Mouse (Mus musculus): Measurements from ENCODE around the gene Kctd6. TPM values are rescaled to one million over a fixed set of nuclear protein-coding genes. Genes with fewer than 3 reads are reported as not detected.

Kctd6 gene
- total RNA-seq, 2 experiments from 2014 or later = 7.7 to 11.5 TPM

DNA sequence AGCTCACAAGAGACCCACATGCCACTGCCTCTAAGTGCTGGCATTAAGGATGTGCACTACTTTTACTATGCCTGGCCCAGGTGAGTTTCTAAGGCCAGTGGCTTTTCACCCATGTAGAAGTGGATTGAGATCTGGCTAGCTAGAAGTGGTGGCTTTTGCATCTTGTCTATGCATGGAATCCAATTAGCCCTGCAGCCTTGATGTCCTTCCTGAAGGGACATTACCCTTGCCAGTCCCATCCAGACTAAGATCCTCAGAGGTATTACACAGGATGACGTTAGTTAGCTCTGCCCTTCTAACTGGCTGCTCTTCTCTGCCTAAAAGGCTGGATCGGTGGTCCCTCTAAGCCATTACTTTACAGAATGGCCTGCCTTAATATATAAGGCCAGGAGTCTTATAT lies 944 bp upstream of the Kctd6 start:
- DNase-seq (ENCODE audit: low spot score in 2 of 2) = no peak

GRCm38 (mm10) chr14:8214299-8215207 lies 613 bp downstream of the Kctd6 start:
- peak; percentile 74 to 76 for DNase-seq (ENCODE audit: low spot score in 2 of 2)

- no peak for DNase-seq (ENCODE audit: low spot score in 2 of 2)
Observed at GRCm38 (mm10) chr14:8215208-8215778, 1.4 kb downstream of the Kctd6 start.

DNA sequence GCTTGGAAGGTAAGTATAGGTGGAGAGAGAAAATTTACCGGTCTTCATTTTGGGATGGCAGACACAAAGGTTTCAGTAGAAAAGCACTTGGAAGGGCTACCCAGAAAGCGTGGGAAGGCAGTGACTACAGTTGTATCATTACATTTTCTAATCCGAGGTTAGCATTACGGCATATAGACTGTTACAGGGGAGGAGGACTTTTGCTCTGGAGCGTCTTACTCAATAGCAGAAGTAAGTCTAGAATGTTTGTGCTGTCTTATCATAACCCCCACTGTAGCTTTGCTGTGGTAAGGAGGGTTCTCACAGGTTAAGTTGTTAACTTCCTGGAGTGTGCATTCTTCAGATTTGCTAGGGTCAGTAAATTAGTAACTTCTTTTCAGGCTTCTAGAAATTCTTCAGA lies 2.2 kb downstream of the Kctd6 start:
- DNase-seq (ENCODE audit: low spot score in 2 of 2) = no peak

DNA sequence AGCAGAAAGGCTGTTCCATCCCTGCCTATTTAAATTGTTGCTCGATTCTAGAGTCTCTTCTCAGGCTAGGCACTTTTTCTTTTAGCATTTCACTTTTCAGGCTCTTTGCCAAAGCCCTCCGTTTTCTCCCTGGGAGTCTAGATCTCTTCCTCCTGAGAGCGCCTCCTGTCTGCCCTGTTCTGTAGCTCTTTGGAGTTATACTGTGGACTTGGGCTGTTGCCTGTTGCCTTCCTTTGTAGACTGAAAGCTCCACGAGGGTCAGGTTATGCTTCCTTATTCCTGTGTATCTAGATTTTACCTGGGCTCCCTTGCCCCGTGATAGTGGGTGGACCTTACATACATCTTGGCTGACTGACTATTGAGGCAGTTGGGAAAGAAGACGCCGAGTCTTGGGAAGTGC lies 4.3 kb downstream of the Kctd6 start:
- DNase-seq (ENCODE audit: low spot score in 2 of 2) = no peak

- no peak for DNase-seq (ENCODE audit: low spot score in 2 of 2)
Observed at GRCm38 (mm10) chr14:8218730-8219380, 4.9 kb downstream of the Kctd6 start.

DNA sequence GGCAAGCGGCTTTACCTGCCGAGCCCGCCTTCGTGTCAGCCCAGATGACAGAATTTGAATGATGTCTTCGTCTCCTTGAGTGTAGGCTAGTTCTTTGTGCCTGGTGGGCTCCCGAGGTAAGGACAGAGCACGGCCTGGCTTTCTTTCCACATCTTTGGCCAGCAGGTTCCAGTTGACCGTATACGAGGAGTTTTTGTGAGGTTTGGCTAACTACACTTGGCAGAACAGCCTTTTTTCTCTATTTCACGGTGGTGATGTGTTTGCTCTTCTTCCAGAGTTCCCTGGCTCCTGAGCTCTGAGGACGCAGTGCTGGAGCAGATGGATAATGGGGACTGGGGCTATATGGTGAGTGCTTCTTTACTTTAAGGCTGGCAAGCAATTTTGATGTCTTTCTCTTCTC lies 5.9 kb downstream of the Kctd6 start:
- DNase-seq (ENCODE audit: low spot score in 2 of 2) = no peak

GRCm38 (mm10) chr14:8220306-8220705 lies 6.4 kb downstream of the Kctd6 start:
- no peak for DNase-seq (ENCODE audit: low spot score in 2 of 2)

DNA sequence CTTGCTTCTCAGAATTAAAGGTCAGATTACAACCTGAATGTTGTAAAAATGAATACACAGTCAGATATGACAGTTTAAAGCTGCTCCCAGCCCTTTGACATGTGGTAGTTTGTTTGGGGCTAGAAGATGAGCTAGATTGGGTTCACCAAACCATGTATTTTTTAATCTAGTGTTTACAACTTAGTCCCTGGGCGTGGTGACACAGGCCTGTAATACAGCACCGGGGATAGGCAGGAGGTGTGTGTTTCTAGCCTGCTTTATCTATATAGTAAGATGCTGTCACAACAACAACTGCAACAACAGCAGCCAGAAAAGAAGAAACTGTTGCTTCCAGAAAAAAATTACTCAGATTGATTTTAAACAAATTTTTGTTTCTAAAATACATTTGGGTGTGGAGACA lies 7.0 kb downstream of the Kctd6 start:
- no peak for DNase-seq (ENCODE audit: low spot score in 2 of 2)

- DNase-seq (ENCODE audit: low spot score in 2 of 2) = no peak
Observed at GRCm38 (mm10) chr14:8222561-8222960, 8.6 kb downstream of the Kctd6 start.

- DNase-seq (ENCODE audit: low spot score in 2 of 2) = no peak
Observed at GRCm38 (mm10) chr14:8223506-8224293, 9.8 kb downstream of the Kctd6 start.

DNA sequence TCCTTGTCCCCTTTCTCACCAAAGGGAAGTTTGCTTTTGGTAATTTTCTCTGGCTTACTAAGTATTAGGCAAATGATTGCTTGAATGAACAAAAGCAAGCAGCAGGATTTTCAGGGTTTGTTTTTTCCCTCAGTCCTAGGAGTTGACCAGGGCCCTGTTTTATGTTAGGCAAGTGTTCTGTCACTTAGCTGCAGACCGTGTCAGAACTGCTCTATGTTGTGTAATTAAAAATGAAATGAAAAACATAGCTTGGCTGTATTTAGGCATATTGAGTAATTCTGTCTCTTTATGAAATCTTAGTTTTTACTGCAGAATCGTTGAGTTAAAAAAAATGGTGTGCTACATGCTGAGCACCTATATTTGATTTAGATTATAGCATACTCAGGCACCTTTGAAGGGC lies 10.9 kb downstream of the Kctd6 start:
- DNase-seq (ENCODE audit: low spot score in 2 of 2) = no peak

- DNase-seq (ENCODE audit: low spot score in 2 of 2) = no peak
Observed at GRCm38 (mm10) chr14:8229367-8230019, 15.6 kb downstream of the Kctd6 start.

DNA sequence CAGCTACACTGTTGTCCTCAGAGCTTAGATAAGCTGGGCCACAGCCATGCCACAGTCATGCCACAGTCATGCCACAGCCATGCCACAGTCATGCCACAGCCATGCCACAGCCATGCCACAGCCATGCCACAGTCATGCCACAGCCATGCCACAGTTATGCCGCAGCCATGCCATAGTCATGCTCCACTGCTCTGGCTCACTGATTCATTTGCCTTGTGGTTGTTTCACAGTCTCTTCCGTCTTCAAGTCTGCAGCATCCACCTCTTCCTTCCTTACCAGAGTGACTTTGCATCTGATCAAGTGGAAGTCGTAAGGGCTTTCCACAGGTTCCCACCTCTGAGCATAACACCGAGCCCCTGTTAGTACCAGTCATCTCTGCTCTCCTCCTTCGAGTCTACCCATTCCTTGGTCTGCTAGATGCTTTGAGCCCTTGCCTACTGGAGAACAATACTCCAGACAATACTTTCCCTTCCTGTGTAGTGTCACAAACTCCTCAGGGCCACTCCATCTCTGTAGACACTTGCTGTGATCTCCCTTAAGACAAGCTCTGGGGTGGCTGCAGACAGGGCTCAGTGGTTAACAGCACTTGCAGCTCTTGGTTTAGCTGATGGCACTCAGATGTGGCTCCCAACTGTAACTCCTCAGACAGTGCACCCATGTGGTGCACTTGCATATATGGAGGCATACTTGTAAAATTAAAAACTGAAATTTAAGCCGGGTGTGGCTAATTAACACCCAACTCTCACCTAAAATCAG lies 18.4 kb downstream of the Kctd6 start:
- DNase-seq (ENCODE audit: low spot score in 2 of 2) = no peak

GRCm38 (mm10) chr14:8233252-8233651 lies 19.3 kb downstream of the Kctd6 start:
- DNase-seq (ENCODE audit: low spot score in 2 of 2) = no peak

- no peak for DNase-seq (ENCODE audit: low spot score in 2 of 2)
Observed at GRCm38 (mm10) chr14:8241816-8242215, 27.9 kb downstream of the Kctd6 start.

DNA sequence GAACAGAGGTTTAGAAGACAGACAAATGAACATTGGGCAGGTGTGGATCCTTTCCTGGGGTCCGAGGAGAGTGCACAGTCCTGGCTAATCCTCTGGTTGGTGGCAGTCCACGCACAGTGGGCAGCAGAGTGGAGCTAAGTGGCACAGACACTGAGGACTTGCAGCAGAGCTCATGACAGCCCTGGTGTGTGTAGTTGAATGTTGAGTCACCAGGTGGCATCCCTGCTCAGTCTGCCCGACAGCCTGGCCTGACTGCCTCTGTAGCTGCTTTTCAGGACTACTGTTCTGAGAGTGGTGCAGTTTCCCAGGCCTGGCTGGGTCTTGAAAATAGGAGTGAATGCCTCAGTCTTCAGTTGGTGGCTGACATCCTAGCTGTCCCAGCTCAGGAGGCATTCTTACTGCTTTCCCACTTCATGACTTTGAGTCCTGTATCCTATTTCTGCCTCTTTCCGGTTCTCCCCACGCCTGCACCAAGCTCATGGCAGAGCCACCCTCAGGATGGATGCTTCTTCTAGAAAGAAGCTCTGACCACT lies 28.5 kb downstream of the Kctd6 start:
- no peak for DNase-seq (ENCODE audit: low spot score in 2 of 2)

- no peak for DNase-seq (ENCODE audit: low spot score in 2 of 2)
Observed at GRCm38 (mm10) chr14:8243136-8243888, 29.4 kb downstream of the Kctd6 start.

DNA sequence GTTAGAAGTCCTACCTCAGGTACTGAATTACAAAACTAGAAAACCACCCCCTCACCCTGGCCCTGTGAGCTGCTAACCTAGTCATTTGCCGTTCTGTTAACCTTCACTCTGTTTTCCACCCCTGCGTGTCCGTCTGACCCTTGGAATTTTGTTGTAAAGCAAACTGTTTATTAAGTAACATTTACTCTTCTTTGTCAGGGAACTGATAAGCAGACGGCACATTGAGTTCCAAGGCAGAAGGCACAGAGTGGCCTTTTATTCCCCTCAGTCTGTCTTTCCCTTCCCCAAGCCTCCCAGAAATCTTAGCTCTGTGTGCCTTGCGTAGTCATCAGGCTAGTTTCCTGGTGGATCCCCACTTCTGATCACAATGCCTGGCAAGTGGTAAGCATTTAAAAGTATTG lies 30.3 kb downstream of the Kctd6 start:
- no peak for DNase-seq (ENCODE audit: low spot score in 2 of 2)

All from gastrocnemius, postnatal 4 days (tissue).